Mouse (Mus musculus) embryo, embryonic 10.5 days (tissue): ENCODE measurements at regions not wholly inside any gene's neighbourhood (a gene's known extent, or its start where the extent isn't known, plus 50 kb on each side); places are given as distances from the start of the nearest gene placed in this dataset.
"Not testable (repeated sequence)": the region's sequence is repeated elsewhere in the genome, so short reads cannot be mapped to it uniquely, and the experiment has no call there.

Experiments
- DNase-seq: peaks from one replicate; pipeline ENCODE4 v3.0.0-alpha.2; 2015; ENCODE audit warnings: low spot score

DNA sequence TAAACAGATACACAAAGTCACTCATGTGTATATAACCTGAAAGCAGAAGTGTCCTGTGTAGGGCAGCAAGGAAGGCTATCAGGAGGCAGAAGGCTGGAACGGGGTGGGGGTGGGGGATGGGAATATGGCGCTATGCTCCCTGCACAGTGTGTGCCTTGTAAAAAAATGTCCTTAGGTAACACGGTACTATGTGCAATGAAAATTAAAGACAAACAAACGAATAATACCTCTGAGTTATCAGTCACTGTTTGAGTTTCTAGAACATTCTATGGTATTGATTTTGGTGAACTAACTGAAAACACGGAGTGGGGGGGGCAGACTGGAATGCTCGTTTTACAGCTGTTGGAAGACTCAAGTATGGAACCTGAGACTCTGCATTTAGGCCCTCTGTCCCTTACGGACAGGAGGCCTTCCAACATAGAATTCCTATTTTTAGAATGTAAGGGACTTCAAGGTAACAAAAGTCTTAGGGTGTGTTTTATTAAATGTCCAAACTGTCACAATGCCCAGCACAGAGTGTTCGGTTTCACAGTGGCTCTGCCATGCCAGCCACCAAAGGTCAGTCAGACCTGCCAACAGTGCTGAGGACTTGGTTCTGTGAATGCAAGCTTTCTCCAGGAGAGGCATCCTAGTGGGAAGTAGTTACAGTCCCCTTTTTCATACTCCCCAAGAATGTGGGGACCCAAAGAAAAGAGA lies 240.6 kb downstream of the Ano6 start:
- no peak for DNase-seq

GRCm38 (mm10) chr15:96035273-96035672 lies 244.6 kb downstream of the Ano6 start:
- DNase-seq, result no peak

DNA sequence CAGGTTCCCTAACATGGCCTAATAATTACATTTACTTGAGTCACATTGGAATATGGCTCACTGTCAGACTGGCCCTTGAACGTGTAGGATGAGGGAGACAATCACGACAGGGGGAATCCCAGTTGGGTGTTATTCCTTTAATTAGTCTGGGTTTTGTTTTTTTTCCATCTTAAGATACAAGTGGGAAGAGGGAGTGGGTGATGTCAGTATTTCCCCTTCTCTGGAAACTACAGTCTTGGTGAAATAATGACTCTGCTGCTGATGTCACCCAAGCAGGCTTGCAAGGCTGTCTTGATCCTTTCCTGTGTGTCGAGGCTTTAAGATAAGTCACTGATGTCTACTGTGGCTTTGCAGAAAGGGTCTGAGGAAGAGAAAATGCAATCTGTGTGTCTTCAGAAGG lies 241.8 kb upstream of the Arid2 start:
- no peak for DNase-seq

GRCm38 (mm10) chr15:96046651-96047050 lies 240.7 kb upstream of the Arid2 start:
- DNase-seq, result peak; percentile 40

GRCm38 (mm10) chr15:96050416-96050815 lies 236.9 kb upstream of the Arid2 start:
- DNase-seq, result no peak

GRCm38 (mm10) chr15:96052586-96052985 lies 234.7 kb upstream of the Arid2 start:
- DNase-seq, result no peak

GRCm38 (mm10) chr15:96055361-96055760 lies 232.0 kb upstream of the Arid2 start:
- peak; percentile 33 for DNase-seq

DNA sequence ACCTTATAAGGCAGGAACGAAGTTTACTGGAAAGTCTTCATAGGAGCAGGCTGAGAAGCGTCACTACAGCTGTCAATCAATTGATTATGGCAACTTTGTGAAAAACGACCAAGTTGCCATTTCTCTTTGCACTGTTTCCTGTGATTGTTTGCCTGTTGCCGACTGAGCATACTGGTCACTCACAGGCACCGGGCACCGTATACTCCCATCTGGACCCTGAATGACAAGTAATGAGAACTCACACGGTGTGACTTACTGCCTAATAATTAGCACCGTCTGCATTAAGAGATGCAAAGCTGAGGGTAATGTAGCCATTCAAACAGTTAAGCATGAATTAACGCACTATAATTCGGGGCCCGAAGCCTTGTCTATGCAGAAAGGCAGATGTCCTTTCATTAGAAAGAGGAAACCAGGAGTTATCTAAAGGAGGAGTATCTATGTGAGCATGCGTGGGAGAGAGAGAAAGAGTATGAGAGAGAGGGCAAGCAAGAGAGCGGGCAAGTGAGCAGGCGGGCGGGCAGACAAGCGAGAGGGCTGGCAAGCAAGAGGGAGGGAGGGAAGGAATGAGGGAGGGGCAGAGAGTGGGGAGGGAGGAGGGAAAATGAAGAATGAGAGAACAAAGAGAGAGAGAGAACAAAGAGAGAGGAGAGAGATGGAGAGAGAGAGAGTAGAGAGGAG lies 231.4 kb upstream of the Arid2 start:
- DNase-seq, result no peak

DNA sequence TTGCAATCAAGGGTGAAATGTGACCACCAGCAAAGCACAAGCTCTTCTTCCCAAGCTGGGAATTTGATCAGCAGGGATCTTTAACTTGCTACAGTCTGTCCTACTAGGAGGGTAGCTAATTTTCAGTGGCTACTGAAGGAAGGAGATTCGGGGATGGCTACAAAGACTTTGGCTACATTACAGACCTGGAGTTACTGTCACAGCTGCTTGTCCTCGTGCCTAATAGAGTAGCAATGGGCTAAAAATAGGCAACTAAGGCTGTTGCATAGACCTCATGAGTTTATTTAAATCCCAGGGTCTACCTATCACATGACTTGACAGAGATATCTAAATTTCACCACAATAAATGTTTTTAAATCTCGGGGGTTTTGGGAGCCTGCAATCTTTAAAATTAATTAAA lies 227.7 kb upstream of the Arid2 start:
- DNase-seq, result no peak

DNA sequence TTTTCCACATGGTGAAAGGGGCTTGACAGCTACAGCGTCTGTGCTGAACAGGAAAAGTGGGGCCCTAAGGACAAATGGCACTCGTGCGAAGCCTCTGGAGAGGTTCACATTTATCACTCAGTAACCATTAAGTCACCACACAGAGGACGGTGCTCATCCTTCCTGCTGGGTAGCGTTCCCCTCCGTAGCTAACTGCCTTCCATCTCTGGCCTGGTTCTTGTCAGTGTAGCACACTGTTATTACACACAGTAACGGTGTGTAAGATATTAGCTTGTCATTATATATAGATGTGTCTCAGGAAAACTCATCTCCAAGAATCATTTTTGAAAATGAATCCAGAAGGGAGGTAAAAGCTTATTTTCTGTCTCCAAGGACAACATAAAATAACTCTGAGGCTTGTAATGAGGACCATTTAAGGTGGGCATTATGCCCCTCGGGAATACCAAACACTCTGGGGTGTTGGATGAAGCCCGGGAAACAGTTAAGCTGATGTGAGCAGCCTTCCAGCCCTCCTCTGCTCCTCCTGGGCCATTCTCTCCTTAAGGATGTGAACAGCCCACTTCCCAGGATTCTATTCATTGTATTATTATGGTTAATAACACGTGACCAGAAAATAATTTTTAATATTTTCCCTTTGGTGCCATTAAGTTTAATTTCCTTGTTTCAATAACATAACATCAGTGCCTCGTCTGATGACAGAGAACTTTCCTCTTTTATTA lies 222.7 kb upstream of the Arid2 start:
- no peak for DNase-seq

DNA sequence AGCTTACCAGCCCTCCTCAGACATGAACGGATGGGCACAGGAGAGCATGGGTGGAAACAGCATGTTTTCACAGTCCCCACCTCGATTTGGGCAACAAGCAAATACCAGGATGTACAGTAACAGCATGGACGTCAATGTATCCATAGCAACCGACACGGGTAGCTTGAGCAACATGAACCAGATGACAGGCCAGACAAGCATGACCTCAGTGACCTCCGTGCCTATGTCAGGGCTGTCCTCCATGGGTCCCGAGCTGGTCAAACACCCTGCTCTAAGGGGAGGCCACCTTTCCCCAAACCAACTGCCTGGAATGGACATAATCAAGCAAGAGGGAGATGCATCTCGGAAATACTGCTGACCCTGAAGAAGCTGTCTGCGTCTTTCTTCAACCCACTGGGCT lies 211.7 kb upstream of the Arid2 start:
- DNase-seq, result no peak

- no peak for DNase-seq
Measured at GRCm38 (mm10) chr15:96077756-96078155, 209.6 kb upstream of the Arid2 start.

DNA sequence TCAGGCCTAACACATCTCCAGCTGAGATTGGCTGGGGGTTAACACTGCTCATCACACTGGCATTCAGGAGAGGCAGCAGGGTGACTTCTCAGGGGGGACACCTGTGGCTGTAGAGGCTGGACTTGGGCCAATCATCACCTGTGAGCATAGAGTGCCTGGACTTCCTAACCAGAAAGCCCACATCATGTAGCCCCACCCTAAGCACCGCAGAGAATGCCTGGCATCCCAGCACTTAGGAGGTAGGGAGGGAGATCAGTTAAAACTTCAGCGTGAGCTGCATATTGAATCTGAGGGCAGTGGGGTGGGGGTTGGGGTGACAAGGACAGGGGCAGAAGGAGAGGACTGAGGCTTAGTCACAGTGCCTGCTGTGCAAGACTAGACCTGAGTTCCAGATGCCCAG lies 208.7 kb upstream of the Arid2 start:
- DNase-seq, result no peak

GRCm38 (mm10) chr15:96089676-96090075 lies 197.6 kb upstream of the Arid2 start:
- DNase-seq, result no peak

- DNase-seq, result no peak
Measured at GRCm38 (mm10) chr15:96096438-96096837, 190.9 kb upstream of the Arid2 start.

DNA sequence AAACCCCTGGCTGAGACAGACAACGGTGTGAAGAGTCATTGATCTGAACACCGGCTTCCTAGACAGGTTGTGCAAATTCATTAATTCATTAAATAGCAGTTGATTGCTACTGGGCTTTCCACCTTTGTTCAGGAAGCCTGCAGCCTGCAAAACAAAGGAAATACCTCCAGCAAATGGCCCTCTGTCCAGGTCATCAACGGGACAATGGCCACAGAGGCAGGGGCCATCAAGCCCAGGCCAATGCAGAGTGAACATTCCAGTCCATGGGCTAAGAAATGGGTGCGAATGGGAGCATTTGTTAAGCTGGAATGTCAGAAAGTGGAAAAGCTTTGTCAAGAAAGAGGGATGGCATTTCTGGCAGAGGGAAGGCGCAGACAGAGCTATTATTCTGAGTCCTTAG lies 188.5 kb upstream of the Arid2 start:
- no peak for DNase-seq

- not testable (repeated sequence) for DNase-seq
Measured at GRCm38 (mm10) chr15:96099844-96100640, 187.3 kb upstream of the Arid2 start.

GRCm38 (mm10) chr15:96103737-96104136 lies 183.6 kb upstream of the Arid2 start:
- DNase-seq, result peak; percentile 34

GRCm38 (mm10) chr15:96107503-96107902 lies 179.8 kb upstream of the Arid2 start:
- no peak for DNase-seq

GRCm38 (mm10) chr15:96113091-96113490 lies 174.2 kb upstream of the Arid2 start:
- no peak for DNase-seq

GRCm38 (mm10) chr15:96114616-96115015 lies 172.7 kb upstream of the Arid2 start:
- no peak for DNase-seq

- DNase-seq, result no peak
Measured at GRCm38 (mm10) chr15:96115196-96115595, 172.1 kb upstream of the Arid2 start.
